Comparison of ENCODE assay signal across 8 mouse cellular contexts in genomic region chr1:93272409-93272821, GRCm38 (mm10). TPM values are rescaled to one million over a fixed set of nuclear protein-coding genes. Genes with fewer than 3 reads are reported as not detected.
A peak's percentile ranks its signal among the peaks of the same experiment; 100 is the strongest.
DNase-seq lines count a peak whose midpoint lies in the region; ATAC-seq and TF ChIP-seq lines count a peak whose summit lies in the region.

No protein-coding gene starts in this region.

- no peaks in the 10 kb centered on the region for H3K79me2 ChIP-seq in heart, adult 2 months (replicated peaks; ENCODE audit: control insufficient read depth, insufficient read depth, low read length)

- TF ChIP-seq EP300 in heart, postnatal 0 days (IDR thresholded peaks at IDR 0.05; ENCODE audit: low read depth): no peak
- TF ChIP-seq EP300 in heart, adult 2 months (IDR thresholded peaks at IDR 0.05; ENCODE audit: insufficient read depth, low read depth, low read length): no peak

- in situ Hi-C loops in ES-E14 (cut with MboI; ENCODE audit: low sequenced_read_pairs in 2 of 2, unreplicated experiment in 2 of 2): no loop called here

- peak; percentile 55 for DNase-seq in heart, postnatal 0 days (ENCODE audit: low spot score)
- no peak for DNase-seq in heart, adult 2 months
- DNase-seq in ES-E14 (ENCODE audit: low read depth, low spot score): peak; percentile 39
- DNase-seq in kidney, postnatal 36 days: peak; percentile 19 to 74
- peak; percentile 68 for DNase-seq in neural tube, embryonic 11.5 days (ENCODE audit: low spot score)
- DNase-seq in frontal cortex, postnatal 25 days (ENCODE audit: low spot score in 2 of 2): no peak
- DNase-seq in gastrocnemius, postnatal 36 days: no peak

- no peak for ATAC-seq in heart, postnatal 0 days (ENCODE audit: insufficient read depth, low read depth)
- 0 out of 2 replicates have a peak, but pooled peaks have one; percentile 32 for ATAC-seq in embryonic facial prominence, embryonic 12.5 days (ENCODE audit: insufficient number of reproducible peaks, insufficient read depth, low FRiP score, low TSS enrichment)
- ATAC-seq in neural tube, embryonic 11.5 days (ENCODE audit: insufficient read depth, low FRiP score, low TSS enrichment): no peak

- no peak overlapping the region for H3K4me3 ChIP-seq in heart, postnatal 0 days (ENCODE audit: low read depth, low read length)
- no peak overlapping the region for H3K4me3 ChIP-seq in heart, adult 2 months
- H3K4me3 ChIP-seq in ES-E14 (ENCODE audit: insufficient read depth in 1 of 2, low read depth in 1 of 2, low read length in 2 of 2, poor library complexity in 1 of 2, severe bottlenecking in 1 of 2): no peak overlapping the region
- no peak overlapping the region for H3K4me3 ChIP-seq in embryonic facial prominence, embryonic 12.5 days
- no peak overlapping the region for H3K4me3 ChIP-seq in neural tube, embryonic 11.5 days (ENCODE audit: low read depth, low read length)

- H3K27ac ChIP-seq in heart, postnatal 0 days (ENCODE audit: low read depth): no peak overlapping the region
- no peak overlapping the region for H3K27ac ChIP-seq in heart, adult 2 months
- no peak overlapping the region for H3K27ac ChIP-seq in ES-E14 (ENCODE audit: insufficient read depth, low read depth, low read length, poor library complexity, severe bottlenecking)
- H3K27ac ChIP-seq in embryonic facial prominence, embryonic 12.5 days: no peak overlapping the region
- no peak overlapping the region for H3K27ac ChIP-seq in neural tube, embryonic 11.5 days (ENCODE audit: low read depth, low read length)

- intact Hi-C loops in heart, adult 2 months (cut with DNase I): no loop called here
- intact Hi-C loops in gastrocnemius, postnatal 36 days (cut with DNase I): no loop called here

- no peak overlapping the region for H3K9ac ChIP-seq in heart, postnatal 0 days (replicated peaks; ENCODE audit: low read depth, low read length)
- H3K9ac ChIP-seq in heart, adult 2 months (ENCODE audit: low read depth, low read length): no peak overlapping the region
- no peak overlapping the region for H3K9ac ChIP-seq in ES-E14 (ENCODE audit: insufficient read depth, low read depth, low read length, poor library complexity, severe bottlenecking)
- H3K9ac ChIP-seq in embryonic facial prominence, embryonic 12.5 days: no peak overlapping the region
- no peak overlapping the region for H3K9ac ChIP-seq in neural tube, embryonic 11.5 days (ENCODE audit: low read length)

- H3K36me3 ChIP-seq in heart, postnatal 0 days (replicated peaks; ENCODE audit: control insufficient read depth, insufficient read depth, low read length): no peaks in the 10 kb centered on the region
- H3K36me3 ChIP-seq in heart, adult 2 months (ENCODE audit: control insufficient read depth, insufficient read depth, low read length): no peaks in the 10 kb centered on the region
- H3K36me3 ChIP-seq in ES-E14 (ENCODE audit: control insufficient read depth, insufficient read depth, low read length, poor library complexity, severe bottlenecking): peaks cover 18% of the 10 kb centered on the region
- 0 out of 2 replicates have a peak, but pooled peaks cover 14% of the 10 kb centered on the region for H3K36me3 ChIP-seq in embryonic facial prominence, embryonic 12.5 days
- H3K36me3 ChIP-seq in neural tube, embryonic 11.5 days (ENCODE audit: control insufficient read depth, insufficient read depth, low read length): no peaks in the 10 kb centered on the region

- no peak for TF ChIP-seq POLR2A in heart, adult 2 months (IDR thresholded peaks at IDR 0.05; ENCODE audit: insufficient read depth, low read depth, low read length)

- H3K9me3 ChIP-seq in heart, postnatal 0 days (replicated peaks; ENCODE audit: control insufficient read depth, low read length): no peaks in the 10 kb centered on the region
- no peaks in the 10 kb centered on the region for H3K9me3 ChIP-seq in ES-E14 (ENCODE audit: control insufficient read depth, insufficient read depth, low read depth, low read length)
- no peaks in the 10 kb centered on the region for H3K9me3 ChIP-seq in embryonic facial prominence, embryonic 12.5 days
- no peaks in the 10 kb centered on the region for H3K9me3 ChIP-seq in neural tube, embryonic 11.5 days (ENCODE audit: control insufficient read depth, low read length)

- WGBS in heart, postnatal 0 days: 4% methylated on average over 15 of the region's 16 CpGs
- 13% methylated on average over 16 of the region's 16 CpGs for WGBS in heart, adult 2 months
- 2% methylated on average over 16 of the region's 16 CpGs for WGBS in embryonic facial prominence, embryonic 12.5 days
- WGBS in neural tube, embryonic 11.5 days: 2% methylated on average over 16 of the region's 16 CpGs

- H3K4me1 ChIP-seq in heart, postnatal 0 days (ENCODE audit: control insufficient read depth, insufficient read depth): no peaks in the 10 kb centered on the region
- H3K4me1 ChIP-seq in heart, adult 2 months (ENCODE audit: control insufficient read depth, insufficient read depth, low read length): no peaks in the 10 kb centered on the region
- H3K4me1 ChIP-seq in ES-E14 (ENCODE audit: control insufficient read depth in 2 of 2, insufficient read depth in 2 of 2, low read length in 2 of 2, poor library complexity in 1 of 2): peaks cover 0 to 15% of the 10 kb centered on the region in 2 experiments; a peak in 1 of 4 replicates
- no peaks in the 10 kb centered on the region for H3K4me1 ChIP-seq in embryonic facial prominence, embryonic 12.5 days
- H3K4me1 ChIP-seq in neural tube, embryonic 11.5 days (ENCODE audit: control insufficient read depth, insufficient read depth, low read length): no peaks in the 10 kb centered on the region

- H3K4me2 ChIP-seq in heart, postnatal 0 days (ENCODE audit: low read depth, low read length): no peak overlapping the region
- 0 out of 2 replicates have a peak overlapping the region, but pooled peaks have one; percentile 9 for H3K4me2 ChIP-seq in embryonic facial prominence, embryonic 12.5 days (replicated peaks)
- 0 out of 2 replicates have a peak overlapping the region, but pooled peaks have one; percentile 17 for H3K4me2 ChIP-seq in neural tube, embryonic 11.5 days (ENCODE audit: low read depth)

- no peak for TF ChIP-seq CTCF in heart, postnatal 0 days (IDR thresholded peaks at IDR 0.05; ENCODE audit: low read depth)
- TF ChIP-seq CTCF in heart, adult 2 months (IDR thresholded peaks at IDR 0.05): no peak

- H3K27me3 ChIP-seq in heart, postnatal 0 days (ENCODE audit: control insufficient read depth, insufficient read depth, low read length): no peaks in the 10 kb centered on the region
- H3K27me3 ChIP-seq in heart, adult 2 months (ENCODE audit: control insufficient read depth, insufficient read depth, low read length): no peaks in the 10 kb centered on the region
- no peaks in the 10 kb centered on the region for H3K27me3 ChIP-seq in embryonic facial prominence, embryonic 12.5 days
- no peaks in the 10 kb centered on the region for H3K27me3 ChIP-seq in neural tube, embryonic 11.5 days (ENCODE audit: control insufficient read depth, insufficient read depth, low read length)

TF ChIP-seq in ES-E14, 5 proteins besides CTCF, POLR2A, EP300 and RAD21:
- TF ChIP-seq HCFC1 (IDR thresholded peaks at IDR 0.05; ENCODE audit: borderline replicate concordance, insufficient read depth, low read length) (no peak), MAFK (IDR thresholded peaks at IDR 0.05; ENCODE audit: insufficient read depth, low read depth, low read length) (no peak), ZC3H11A (IDR thresholded peaks at IDR 0.05; ENCODE audit: borderline replicate concordance, low read depth, low read length) (no peak), CHD2 (IDR thresholded peaks at IDR 0.05; ENCODE audit: low read depth, low read length) (no peak), ZNF384 (IDR thresholded peaks at IDR 0.05; ENCODE audit: low read depth, low read length) (no peak)
TF ChIP-seq in ES-E14: peak in this region for 0.

RNA-seq across cellular contexts. Expression of gene Mterf4, which starts 33.3 kb away (rescaled TPM):
- total RNA-seq in heart, postnatal 0 days (2014; rRNA removed; ENCODE audit: low replicate concordance): 17.4 and 25.9 TPM in 2 replicates
- 17.8 and 20.9 TPM in 2 replicates for polyA plus RNA-seq in heart, postnatal 0 days (2015; fragmentation: Nextera tagmentation; extraction: Ambion mirVana)
- total RNA-seq in heart, adult 2 months (2021): 10 to 100 TPM; 13.6 to 14.6 TPM
- 8.9 and 12.0 TPM in 2 replicates for polyA plus RNA-seq in heart, adult 2 months (2012; rRNA removed)
- 38.7 and 38.9 TPM in 2 replicates for total RNA-seq in ES-E14 (2012; rRNA removed)
- polyA plus RNA-seq in embryonic facial prominence, embryonic 12.5 days (2016; fragmentation: Nextera tagmentation; extraction: Ambion mirVana): 33.5 and 36.8 TPM in 2 replicates
- polyA plus RNA-seq in neural tube, embryonic 11.5 days (2014; fragmentation: Nextera tagmentation; extraction: Ambion mirVana): 34.5 and 38.5 TPM in 2 replicates
- total RNA-seq in gastrocnemius, postnatal 36 days (2021): 10 to 100 TPM in 1 of 2 experiments, 1 to 10 TPM in 1; 8.7 to 11.3 TPM

RNA-seq across cellular contexts. Expression of gene Sned1, which starts 36.8 kb away (rescaled TPM):
- 7.1 and 43.7 TPM in 2 replicates for total RNA-seq in heart, postnatal 0 days (2014; rRNA removed; ENCODE audit: low replicate concordance)
- polyA plus RNA-seq in heart, postnatal 0 days (2015; fragmentation: Nextera tagmentation; extraction: Ambion mirVana): 3.0 and 3.9 TPM in 2 replicates
- 1 to 10 TPM; 7.2 to 7.6 TPM for total RNA-seq in heart, adult 2 months (2021)
- polyA plus RNA-seq in heart, adult 2 months (2012; rRNA removed): 8.9 and 14.3 TPM in 2 replicates
- total RNA-seq in ES-E14 (2012; rRNA removed): 11.8 and 13.3 TPM in 2 replicates
- 24.6 and 30.6 TPM in 2 replicates for polyA plus RNA-seq in embryonic facial prominence, embryonic 12.5 days (2016; fragmentation: Nextera tagmentation; extraction: Ambion mirVana)
- polyA plus RNA-seq in neural tube, embryonic 11.5 days (2014; fragmentation: Nextera tagmentation; extraction: Ambion mirVana): 5.3 and 6.6 TPM in 2 replicates
- 1 to 10 TPM; 4.3 to 5.4 TPM for total RNA-seq in gastrocnemius, postnatal 36 days (2021)

Comparison
In these comparisons a context has a peak if more than half of its experiments do, and no peak if none do; other contexts are left out.
1. DNase-seq: peak in heart, postnatal 0 days (single experiment), ES-E14 (single experiment), kidney, postnatal 36 days (2 of 2) and neural tube, embryonic 11.5 days (single experiment); none in heart, adult 2 months (0 of 2), frontal cortex, postnatal 25 days (0 of 2) and gastrocnemius, postnatal 36 days (0 of 2).